Mouse (Mus musculus): ENCODE results near the gene Ifnk.

The Ifnk gene

GRCm38 (mm10) chr4:35151756-35152155 is at the start of gene Ifnk:
Gene Ifnk, plus strand, starts transcription at chr4:35152056.
- DNase-seq = no peak

- DNase-seq = no peak
Observed at GRCm38 (mm10) chr4:35105115-35105773, 46.6 kb upstream of the Ifnk start.

- DNase-seq = no peak
Observed at GRCm38 (mm10) chr4:35112452-35112851, 39.4 kb upstream of the Ifnk start.

GRCm38 (mm10) chr4:35113516-35114248 is 38.2 kb upstream of the Ifnk start:
- no peak for DNase-seq

GRCm38 (mm10) chr4:35114950-35115349 is 36.9 kb upstream of the Ifnk start:
- no peak for DNase-seq

- no peak for DNase-seq
Observed at GRCm38 (mm10) chr4:35115933-35116332, 35.9 kb upstream of the Ifnk start.

GRCm38 (mm10) chr4:35117144-35117543 is 34.7 kb upstream of the Ifnk start:
- DNase-seq = no peak

- DNase-seq = no peak
Observed at GRCm38 (mm10) chr4:35118851-35119250, 33.0 kb upstream of the Ifnk start.

- no peak for DNase-seq
Observed at GRCm38 (mm10) chr4:35120159-35120558, 31.7 kb upstream of the Ifnk start.

- no peak for DNase-seq
Observed at GRCm38 (mm10) chr4:35120575-35120974, 31.3 kb upstream of the Ifnk start.

- no peak for DNase-seq
Observed at GRCm38 (mm10) chr4:35121060-35121459, 30.8 kb upstream of the Ifnk start.

GRCm38 (mm10) chr4:35123087-35123486 is 28.8 kb upstream of the Ifnk start:
- no peak for DNase-seq

- no peak for DNase-seq
Observed at GRCm38 (mm10) chr4:35124027-35124426, 27.8 kb upstream of the Ifnk start.

GRCm38 (mm10) chr4:35125299-35125777 is 26.5 kb upstream of the Ifnk start:
- DNase-seq = no peak

GRCm38 (mm10) chr4:35126776-35127175 is 25.1 kb upstream of the Ifnk start:
- DNase-seq = no peak

- no peak for DNase-seq
Observed at GRCm38 (mm10) chr4:35127759-35128158, 24.1 kb upstream of the Ifnk start.

GRCm38 (mm10) chr4:35130411-35130948 is 21.4 kb upstream of the Ifnk start:
- DNase-seq = no peak

GRCm38 (mm10) chr4:35131592-35131991 is 20.3 kb upstream of the Ifnk start:
- no peak for DNase-seq

- no peak for DNase-seq
Observed at GRCm38 (mm10) chr4:35133411-35133810, 18.4 kb upstream of the Ifnk start.

- DNase-seq = no peak
Observed at GRCm38 (mm10) chr4:35134846-35135611, 16.8 kb upstream of the Ifnk start.

GRCm38 (mm10) chr4:35135806-35136205 is 16.1 kb upstream of the Ifnk start:
- DNase-seq = no peak

GRCm38 (mm10) chr4:35136996-35137395 is 14.9 kb upstream of the Ifnk start:
- DNase-seq = no peak

GRCm38 (mm10) chr4:35138077-35138476 is 13.8 kb upstream of the Ifnk start:
- no peak for DNase-seq
